Mouse (Mus musculus) intestine, embryonic 16.5 days (tissue): ENCODE results near the gene Vav2. TPM values are rescaled to one million over a fixed set of nuclear protein-coding genes. Genes with fewer than 3 reads are reported as not detected.

Source experiments
- ATAC-seq: fragments of 200-750 bp; cut with Nextera tagmentation; 2 replicates; pipeline ENCODE4 v1.8.0; 2017; ENCODE audit warnings: moderate TSS enrichment, moderate library complexity
- H3K27ac ChIP-seq: fragments of 300-500 bp; sonication (generic); 2 replicates; pipeline ENCODE4 v1.5.1; 2014; ENCODE audit warnings: mild to moderate bottlenecking, low read length
- H3K27me3 ChIP-seq: fragments of 300-500 bp; sonication (generic); replicated peaks from 2 replicates; pipeline ENCODE4 v1.6.1; 2014; ENCODE audit warnings: low read length, control low read depth, mixed read lengths; ENCODE audit not compliant: control insufficient read depth, insufficient read depth
- H3K36me3 ChIP-seq: fragments of 300-500 bp; sonication (generic); 2 replicates; pipeline ENCODE4 v1.6.1; 2014; ENCODE audit warnings: low read length, control low read depth; ENCODE audit not compliant: control insufficient read depth, insufficient read depth
- H3K4me1 ChIP-seq: fragments of 300-500 bp; sonication (generic); 2 replicates; pipeline ENCODE4 v1.6.1; 2014; ENCODE audit warnings: low read length, control low read depth, mixed read lengths; ENCODE audit not compliant: control insufficient read depth, insufficient read depth
- H3K4me2 ChIP-seq: fragments of 300-500 bp; sonication (generic); 2 replicates; pipeline ENCODE4 v1.6.1; 2014; ENCODE audit warnings: low read depth, low read length, control low read depth
- H3K4me3 ChIP-seq: fragments of 300-500 bp; sonication (generic); 2 replicates; pipeline ENCODE4 v1.5.1; 2014; ENCODE audit warnings: mild to moderate bottlenecking, low read length
- H3K9ac ChIP-seq: fragments of 300-500 bp; sonication (generic); 2 replicates; pipeline ENCODE4 v1.6.1; 2014; ENCODE audit warnings: low read depth, low read length
- H3K9me3 ChIP-seq: fragments of 300-500 bp; sonication (generic); 2 replicates; pipeline ENCODE4 v1.6.1; 2016; ENCODE audit warnings: low read length, control low read depth; ENCODE audit not compliant: control insufficient read depth
- WGBS: fragments of 180-500 bp; shearing (Covaris S2); extraction: QIAGEN DNeasy Blood & Tissue Kit; methylation state at CpG from one replicate; pipeline ENCODE4 v1.1.7; 2014; 5-methylcytosine and 5-hydroxymethylcytosine counted together
- polyA plus RNA-seq: library from polyadenylated mRNA; unstranded; fragments of >200 nt; fragmentation: Nextera tagmentation; extraction: Ambion mirVana; gene quantifications from 2 replicates; pipeline ENCODE4 v1.2.1, GENCODE M21; 2015

Vav2 gene
- polyA plus RNA-seq, 1 experiment from 2014 or later = 4.8 TPM

- H3K27ac ChIP-seq = no peak overlapping the region
- WGBS = 35% methylated on average over 12 of the region's 12 CpGs
- ATAC-seq = no peak
- H3K27me3 ChIP-seq = no peaks in the 10 kb centered on the region
- no peak overlapping the region for H3K4me2 ChIP-seq
- no peaks in the 10 kb centered on the region for H3K36me3 ChIP-seq
- H3K9ac ChIP-seq = no peak overlapping the region
- no peaks in the 10 kb centered on the region for H3K9me3 ChIP-seq
- peaks cover 9% of the 10 kb centered on the region for H3K4me1 ChIP-seq
- H3K4me3 ChIP-seq = no peak overlapping the region
Observed at GRCm38 (mm10) chr2:27343984-27344453, 82.8 kb downstream of the Vav2 start.

- ATAC-seq = no peak
- Histone ChIP-seq H3K9me3 (no peaks in the 10 kb centered on the region), H3K4me3 (no peak overlapping the region), H3K4me2 (no peak overlapping the region), H3K36me3 (no peaks in the 10 kb centered on the region), H3K27ac (no peak overlapping the region), H3K9ac (no peak overlapping the region), H3K27me3 (no peaks in the 10 kb centered on the region), H3K4me1 (peaks cover 20% of the 10 kb centered on the region)
- 87% methylated on average over 6 of the region's 6 CpGs for WGBS
Observed at GRCm38 (mm10) chr2:27340682-27341081, 86.2 kb downstream of the Vav2 start.

GRCm38 (mm10) chr2:27339051-27339450, 87.8 kb downstream of the Vav2 start:
- no peak overlapping the region for H3K4me2 ChIP-seq
- WGBS = 24% methylated on average over 8 of the region's 8 CpGs
- no peaks in the 10 kb centered on the region for H3K27me3 ChIP-seq
- H3K4me1 ChIP-seq = peaks cover 17% of the 10 kb centered on the region
- H3K4me3 ChIP-seq = no peak overlapping the region
- no peaks in the 10 kb centered on the region for H3K36me3 ChIP-seq
- H3K27ac ChIP-seq = no peak overlapping the region
- no peak for ATAC-seq
- 0 out of 2 replicates have a peak overlapping the region, but pooled peaks have one; percentile 8 for H3K9ac ChIP-seq
- H3K9me3 ChIP-seq = no peaks in the 10 kb centered on the region

GRCm38 (mm10) chr2:27337261-27337660, 89.6 kb downstream of the Vav2 start:
- H3K9me3 ChIP-seq = no peaks in the 10 kb centered on the region
- WGBS = 58% methylated on average over 6 of the region's 6 CpGs

GRCm38 (mm10) chr2:27336600-27336999, 90.2 kb downstream of the Vav2 start:
- H3K9ac ChIP-seq = no peak overlapping the region
- no peak overlapping the region for H3K4me2 ChIP-seq
- no peaks in the 10 kb centered on the region for H3K36me3 ChIP-seq
- no peak for ATAC-seq
- no peaks in the 10 kb centered on the region for H3K9me3 ChIP-seq
- peaks cover 16% of the 10 kb centered on the region for H3K4me1 ChIP-seq
- 80% methylated on average over 9 of the region's 9 CpGs for WGBS
- no peak overlapping the region for H3K4me3 ChIP-seq
- no peaks in the 10 kb centered on the region for H3K27me3 ChIP-seq
- H3K27ac ChIP-seq = no peak overlapping the region

More at GRCm38 (mm10) chr2:27337261-27337660, 89.6 kb downstream of the Vav2 start:
- no peak for ATAC-seq
- Histone ChIP-seq H3K27ac (no peak overlapping the region), H3K4me3 (no peak overlapping the region), H3K36me3 (no peaks in the 10 kb centered on the region), H3K27me3 (no peaks in the 10 kb centered on the region), H3K4me2 (no peak overlapping the region), H3K4me1 (peaks cover 16% of the 10 kb centered on the region), H3K9ac (no peak overlapping the region)

- ATAC-seq = no peak
- Histone ChIP-seq H3K4me3 (no peak overlapping the region), H3K4me2 (no peak overlapping the region), H3K27ac (no peak overlapping the region), H3K27me3 (no peaks in the 10 kb centered on the region), H3K36me3 (no peaks in the 10 kb centered on the region), H3K9ac (no peak overlapping the region), H3K4me1 (peaks cover 16% of the 10 kb centered on the region), H3K9me3 (no peaks in the 10 kb centered on the region)
- WGBS = 81% methylated on average over 4 of the region's 4 CpGs
Observed at GRCm38 (mm10) chr2:27334816-27335215, 92.0 kb downstream of the Vav2 start.

GRCm38 (mm10) chr2:27331560-27331959, 95.3 kb downstream of the Vav2 start:
- Histone ChIP-seq H3K4me2 (no peak overlapping the region), H3K27ac (no peak overlapping the region), H3K27me3 (no peaks in the 10 kb centered on the region), H3K9ac (no peak overlapping the region), H3K9me3 (no peaks in the 10 kb centered on the region), H3K4me3 (no peak overlapping the region), H3K4me1 (peaks cover 24% of the 10 kb centered on the region), H3K36me3 (no peaks in the 10 kb centered on the region)
- WGBS = 71% methylated on average over 5 of the region's 5 CpGs
- no peak for ATAC-seq

- no peak for ATAC-seq
- 80% methylated on average over 8 of the region's 8 CpGs for WGBS
- H3K9me3 ChIP-seq = no peaks in the 10 kb centered on the region
- H3K4me2 ChIP-seq = no peak overlapping the region
- no peak overlapping the region for H3K4me3 ChIP-seq
- no peak overlapping the region for H3K27ac ChIP-seq
- H3K27me3 ChIP-seq = no peaks in the 10 kb centered on the region
- H3K4me1 ChIP-seq = peaks cover 30% of the 10 kb centered on the region
- no peak overlapping the region for H3K9ac ChIP-seq
- H3K36me3 ChIP-seq = no peaks in the 10 kb centered on the region
Observed at GRCm38 (mm10) chr2:27330446-27330845, 96.4 kb downstream of the Vav2 start.

- Histone ChIP-seq H3K36me3 (no peaks in the 10 kb centered on the region), H3K4me1 (peaks cover 33% of the 10 kb centered on the region), H3K4me2 (no peak overlapping the region), H3K4me3 (no peak overlapping the region), H3K9me3 (no peaks in the 10 kb centered on the region), H3K27ac (no peak overlapping the region), H3K9ac (no peak overlapping the region), H3K27me3 (no peaks in the 10 kb centered on the region)
- no peak for ATAC-seq
- 86% methylated on average over 10 of the region's 10 CpGs for WGBS
Observed at GRCm38 (mm10) chr2:27329386-27330060, 97.3 kb downstream of the Vav2 start.

- H3K9ac ChIP-seq = no peak overlapping the region
- H3K4me3 ChIP-seq = no peak overlapping the region
- no peaks in the 10 kb centered on the region for H3K36me3 ChIP-seq
- H3K4me1 ChIP-seq = peaks cover 41% of the 10 kb centered on the region
- no peaks in the 10 kb centered on the region for H3K27me3 ChIP-seq
- no peaks in the 10 kb centered on the region for H3K9me3 ChIP-seq
- no peak for ATAC-seq
- H3K27ac ChIP-seq = peak overlapping the region; percentile 29; the same call in 1 of the 2 replicates
- no peak overlapping the region for H3K4me2 ChIP-seq
Observed at GRCm38 (mm10) chr2:27328613-27329041, 98.2 kb downstream of the Vav2 start.
